Mouse (Mus musculus) lung, adult 2 months (tissue): ENCODE measurements around the gene Megf8.

Experiments
- CTCF ChIP-seq: fragments of 200-500 bp; IDR thresholded peaks from 2 replicates; pipeline ENCODE4 v1.5.1; 2011; ENCODE audit warnings: mild to moderate bottlenecking, low read length, control low read depth; ENCODE audit not compliant: insufficient read depth
- POLR2A ChIP-seq: fragments of 200-500 bp; IDR thresholded peaks from 2 replicates; pipeline ENCODE4 v1.6.1; 2011; ENCODE audit warnings: low read depth, mild to moderate bottlenecking, control low read depth, low read length, borderline replicate concordance; ENCODE audit errors: extremely low read depth

GRCm38 (mm10) chr7:25284171-25284570 lies 32.8 kb upstream of the Megf8 start:
- TF ChIP-seq CTCF = no peak
- TF ChIP-seq POLR2A = no peak
